Mouse (Mus musculus): ENCODE data around the gene Timm13. TPM values are rescaled to one million over a fixed set of nuclear protein-coding genes. Genes with fewer than 3 reads are reported as not detected.

Gene Timm13
- polyA plus RNA-seq, 1 experiment from 2014 or later, result 393 TPM

DNA sequence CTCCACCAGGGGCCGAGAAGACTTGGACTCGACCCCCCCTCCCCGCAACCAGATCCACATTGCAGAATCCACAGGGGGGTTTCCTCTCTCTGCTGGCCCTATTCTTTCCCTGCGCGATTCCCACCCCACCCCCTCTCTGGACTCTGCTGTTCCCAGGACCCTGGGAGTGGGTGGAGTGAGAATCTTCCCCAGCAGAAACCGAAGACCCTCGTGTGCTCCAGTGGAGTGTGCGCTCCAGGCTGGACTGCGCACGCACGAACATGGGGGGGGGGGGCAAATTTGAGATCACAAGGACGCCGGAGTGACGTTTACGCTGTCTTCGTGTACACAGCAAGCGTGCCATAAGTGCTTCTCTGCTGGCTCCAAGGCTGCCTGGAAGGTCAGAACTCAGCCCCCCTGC lies 34.9 kb upstream of the Timm13 start:
- Histone ChIP-seq H3K27ac (ENCODE audit: low read depth) (0 out of 2 replicates have a peak overlapping the region, but pooled peaks have one; percentile 9), H3K4me2 (ENCODE audit: low read length) (peak overlapping the region; percentile 61), H3K9me3 (ENCODE audit: control insufficient read depth, low read length) (no peaks in the 10 kb centered on the region), H3K9ac (ENCODE audit: low read length) (peak overlapping the region; percentile 39; the same call in 1 of the 2 replicates), H3K4me1 (replicated peaks; ENCODE audit: control insufficient read depth, insufficient read depth, low read length) (peaks cover 86% of the 10 kb centered on the region), H3K36me3 (ENCODE audit: control insufficient read depth, insufficient read depth, low read length) (no peaks in the 10 kb centered on the region), H3K4me3 (ENCODE audit: low read depth, low read length) (peak overlapping the region; percentile 31), H3K27me3 (replicated peaks; ENCODE audit: control insufficient read depth, insufficient read depth, low read length) (peaks cover 35% of the 10 kb centered on the region)
- DNase-seq (ENCODE audit: low spot score) (no peak), ATAC-seq (replicated peaks; ENCODE audit: low FRiP score, low TSS enrichment, low read depth) (no peak)
- WGBS, result 12% methylated on average over 17 of the region's 17 CpGs

DNA sequence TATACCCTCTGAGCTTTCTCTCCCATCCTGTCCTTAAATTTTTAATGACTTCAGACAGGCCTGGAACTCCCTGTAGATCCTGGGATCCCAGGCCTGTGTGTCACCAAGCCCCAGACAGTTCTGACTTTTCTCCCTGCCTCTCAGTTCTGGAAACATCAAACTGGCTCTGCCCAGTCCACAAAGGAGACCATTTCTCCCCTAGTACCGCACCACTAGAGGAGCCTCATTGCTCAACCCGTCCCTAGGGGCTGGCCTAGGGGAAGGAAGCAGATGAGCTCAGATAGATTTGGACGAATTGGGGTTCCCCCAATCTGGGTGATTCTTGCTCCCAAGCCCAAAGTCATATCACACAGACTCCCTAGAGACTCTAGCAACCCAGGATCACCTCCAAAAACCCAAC lies 34.5 kb upstream of the Timm13 start:
- Histone ChIP-seq H3K27ac (ENCODE audit: low read depth) (no peak overlapping the region), H3K9ac (ENCODE audit: low read length) (no peak overlapping the region), H3K27me3 (replicated peaks; ENCODE audit: control insufficient read depth, insufficient read depth, low read length) (peaks cover 39% of the 10 kb centered on the region), H3K36me3 (ENCODE audit: control insufficient read depth, insufficient read depth, low read length) (no peaks in the 10 kb centered on the region), H3K4me1 (replicated peaks; ENCODE audit: control insufficient read depth, insufficient read depth, low read length) (peaks cover 82% of the 10 kb centered on the region), H3K4me3 (ENCODE audit: low read depth, low read length) (no peak overlapping the region), H3K9me3 (ENCODE audit: control insufficient read depth, low read length) (no peaks in the 10 kb centered on the region), H3K4me2 (ENCODE audit: low read length) (0 out of 2 replicates have a peak overlapping the region, but pooled peaks have one; percentile 61)
- DNase-seq (ENCODE audit: low spot score), result no peak
- WGBS, result 30% methylated on average over 3 of the region's 3 CpGs
- no peak for ATAC-seq (replicated peaks; ENCODE audit: low FRiP score, low TSS enrichment, low read depth)

DNA sequence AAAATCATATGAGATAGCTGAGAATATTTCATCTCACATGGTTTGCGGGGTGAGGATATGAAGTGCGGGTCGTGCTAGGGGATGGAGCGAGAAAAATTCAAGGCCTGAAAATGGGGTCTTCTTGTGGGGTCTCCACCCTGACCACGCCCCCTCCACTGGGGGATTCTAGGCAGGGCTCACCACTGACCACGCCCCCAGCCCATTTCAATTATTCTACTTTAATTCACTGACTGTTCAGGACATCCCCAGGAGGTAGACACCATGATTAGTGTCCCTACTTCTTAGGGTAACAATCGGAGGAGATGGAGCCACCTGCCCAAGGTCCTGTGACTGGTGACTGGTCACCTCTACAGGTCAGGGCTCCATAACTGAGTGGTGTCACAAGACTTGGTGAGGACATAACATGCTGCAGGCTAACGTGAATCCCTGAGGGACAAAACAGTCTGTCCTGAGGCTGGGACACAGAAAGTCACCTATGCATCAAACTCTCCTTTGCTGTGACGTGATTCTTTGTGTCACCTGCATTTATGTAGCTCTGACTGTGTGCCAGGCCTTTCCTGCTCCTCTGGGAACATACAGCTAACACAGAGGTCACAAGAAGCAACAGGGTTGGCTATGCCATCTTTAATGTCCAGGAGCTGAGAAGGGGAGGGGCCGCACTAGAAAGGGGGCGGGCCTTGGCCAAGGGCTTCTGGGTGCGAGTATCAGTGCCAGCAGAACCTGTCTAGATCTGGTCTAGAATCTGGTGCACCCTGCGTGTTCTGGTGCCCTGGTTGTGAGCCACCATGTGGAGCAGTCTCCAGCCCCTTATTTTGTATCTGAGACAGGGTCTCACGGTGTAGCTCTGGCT lies 33.6 kb upstream of the Timm13 start:
- 52% methylated on average over 14 of the region's 14 CpGs for WGBS
- Histone ChIP-seq H3K9me3 (ENCODE audit: control insufficient read depth, low read length) (no peaks in the 10 kb centered on the region), H3K4me2 (ENCODE audit: low read length) (no peak overlapping the region), H3K27ac (ENCODE audit: low read depth) (no peak overlapping the region), H3K27me3 (replicated peaks; ENCODE audit: control insufficient read depth, insufficient read depth, low read length) (peaks cover 39% of the 10 kb centered on the region), H3K9ac (ENCODE audit: low read length) (no peak overlapping the region), H3K36me3 (ENCODE audit: control insufficient read depth, insufficient read depth, low read length) (no peaks in the 10 kb centered on the region), H3K4me3 (ENCODE audit: low read depth, low read length) (no peak overlapping the region), H3K4me1 (replicated peaks; ENCODE audit: control insufficient read depth, insufficient read depth, low read length) (peaks cover 76% of the 10 kb centered on the region)
- no peak for ATAC-seq (replicated peaks; ENCODE audit: low FRiP score, low TSS enrichment, low read depth)
- DNase-seq (ENCODE audit: low spot score), result no peak

DNA sequence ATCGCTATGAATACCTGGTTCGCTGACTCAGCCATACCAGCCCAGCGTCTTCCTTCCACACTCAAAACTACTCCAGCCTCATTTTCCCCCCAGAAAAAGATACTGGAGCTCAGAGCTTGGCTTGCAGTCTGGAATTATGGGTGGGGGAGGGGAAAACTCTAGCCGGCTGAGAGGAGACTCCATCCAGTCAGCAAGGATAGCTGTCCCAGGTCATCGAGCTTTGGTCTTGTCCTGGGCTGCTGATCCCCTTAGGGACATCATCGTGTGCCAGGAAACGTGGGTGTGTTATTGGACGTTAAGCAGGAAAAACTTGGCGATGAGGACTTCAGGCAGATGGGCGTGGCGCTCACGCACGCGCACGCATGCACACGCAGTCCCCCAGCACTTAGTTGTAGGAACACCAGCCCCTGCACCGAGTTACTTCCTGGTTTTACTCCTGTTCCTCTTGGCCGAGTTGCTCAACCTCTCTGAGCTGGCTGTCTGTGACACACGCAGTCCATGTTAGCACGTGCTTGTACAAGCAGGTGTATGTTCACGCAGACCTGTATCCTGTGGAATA lies 32.7 kb upstream of the Timm13 start:
- Histone ChIP-seq H3K36me3 (ENCODE audit: control insufficient read depth, insufficient read depth, low read length) (no peaks in the 10 kb centered on the region), H3K4me3 (ENCODE audit: low read depth, low read length) (peak overlapping the region; percentile 12; the same call in 1 of the 2 replicates), H3K9me3 (ENCODE audit: control insufficient read depth, low read length) (no peaks in the 10 kb centered on the region), H3K4me1 (replicated peaks; ENCODE audit: control insufficient read depth, insufficient read depth, low read length) (peaks cover 74% of the 10 kb centered on the region), H3K27me3 (replicated peaks; ENCODE audit: control insufficient read depth, insufficient read depth, low read length) (peaks cover 39% of the 10 kb centered on the region), H3K9ac (ENCODE audit: low read length) (no peak overlapping the region), H3K27ac (ENCODE audit: low read depth) (no peak overlapping the region; the same call in 1 of the 2 replicates), H3K4me2 (ENCODE audit: low read length) (peak overlapping the region; percentile 79)
- peak; percentile 68 for DNase-seq (ENCODE audit: low spot score)
- 4% methylated on average over 21 of the region's 21 CpGs for WGBS
- no peak for ATAC-seq (replicated peaks; ENCODE audit: low FRiP score, low TSS enrichment, low read depth)

DNA sequence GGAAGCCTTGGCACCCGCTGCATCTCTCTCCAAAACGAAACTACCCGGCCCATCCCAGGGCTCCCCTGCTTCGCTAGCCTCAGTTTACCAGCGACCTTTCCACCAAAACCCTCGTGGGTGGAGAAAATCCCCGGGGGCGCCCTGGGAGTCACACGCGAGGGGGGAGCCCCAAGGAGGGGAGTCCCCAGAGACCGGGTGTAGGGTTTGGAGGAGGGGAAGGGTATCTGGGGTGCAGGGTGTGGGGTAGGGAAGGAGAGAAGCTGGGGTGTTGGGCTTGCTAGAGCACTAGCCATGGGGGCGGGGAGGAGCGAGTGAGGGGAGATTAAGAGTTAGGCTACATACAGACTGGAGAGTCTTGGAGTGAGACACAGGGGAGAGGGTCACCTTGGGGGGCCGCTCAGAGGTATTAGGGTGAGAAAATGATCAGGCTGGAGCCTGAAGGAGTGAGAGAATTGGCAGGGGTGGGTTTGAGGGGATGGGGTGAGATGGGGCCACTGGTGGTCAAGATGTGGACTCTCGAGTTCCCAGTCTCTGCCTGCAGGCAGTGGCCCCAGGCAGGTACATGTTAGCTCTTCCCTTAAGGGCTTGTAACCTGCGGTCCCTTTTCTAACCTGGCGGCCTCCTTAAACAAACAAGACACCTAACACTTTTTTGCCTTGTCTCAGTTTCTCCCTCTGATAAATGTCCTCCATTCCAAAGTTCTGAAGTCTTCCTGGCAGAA lies 32.1 kb upstream of the Timm13 start:
- Histone ChIP-seq H3K4me3 (ENCODE audit: low read depth, low read length) (peak overlapping the region; percentile 64), H3K9ac (ENCODE audit: low read length) (0 out of 2 replicates have a peak overlapping the region, but pooled peaks have one; percentile 27), H3K4me1 (replicated peaks; ENCODE audit: control insufficient read depth, insufficient read depth, low read length) (peaks cover 68% of the 10 kb centered on the region), H3K27me3 (replicated peaks; ENCODE audit: control insufficient read depth, insufficient read depth, low read length) (peaks cover 39% of the 10 kb centered on the region), H3K27ac (ENCODE audit: low read depth) (no peak overlapping the region), H3K9me3 (ENCODE audit: control insufficient read depth, low read length) (no peaks in the 10 kb centered on the region), H3K4me2 (ENCODE audit: low read length) (peak overlapping the region; percentile 79), H3K36me3 (ENCODE audit: control insufficient read depth, insufficient read depth, low read length) (no peaks in the 10 kb centered on the region)
- ATAC-seq (replicated peaks; ENCODE audit: low FRiP score, low TSS enrichment, low read depth), result no peak
- no peak for DNase-seq (ENCODE audit: low spot score)
- 3% methylated on average over 17 of the region's 17 CpGs for WGBS

DNA sequence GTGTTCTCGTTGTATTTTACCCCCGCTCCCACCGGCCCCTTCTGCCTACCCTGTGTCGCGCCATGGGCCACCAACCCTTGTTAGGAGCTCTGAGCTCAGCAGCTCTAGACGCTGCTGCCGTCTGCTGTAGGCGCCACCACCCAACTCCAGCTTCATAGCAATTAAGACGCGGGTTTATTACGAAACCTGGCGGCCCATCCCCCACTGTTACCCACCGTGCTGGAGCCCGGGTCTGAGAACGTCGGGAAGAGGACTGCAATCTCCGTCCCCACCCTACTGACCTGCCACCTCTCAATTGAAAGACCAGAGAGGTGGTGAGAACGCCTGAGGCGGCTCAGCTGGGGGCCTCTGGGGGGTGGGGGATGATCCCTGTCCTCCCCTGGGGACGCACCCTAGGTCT lies 31.4 kb upstream of the Timm13 start:
- H3K9ac ChIP-seq (ENCODE audit: low read length), result 0 out of 2 replicates have a peak overlapping the region, but pooled peaks have one; percentile 27
- peaks cover 62% of the 10 kb centered on the region for H3K4me1 ChIP-seq (replicated peaks; ENCODE audit: control insufficient read depth, insufficient read depth, low read length)
- H3K9me3 ChIP-seq (ENCODE audit: control insufficient read depth, low read length), result no peaks in the 10 kb centered on the region
- H3K27ac ChIP-seq (ENCODE audit: low read depth), result no peak overlapping the region
- ATAC-seq (replicated peaks; ENCODE audit: low FRiP score, low TSS enrichment, low read depth) (no peak), DNase-seq (ENCODE audit: low spot score) (peak; percentile 75)
- H3K4me3 ChIP-seq (ENCODE audit: low read depth, low read length), result peak overlapping the region; percentile 64
- H3K4me2 ChIP-seq (ENCODE audit: low read length), result peak overlapping the region; percentile 79
- WGBS, result 2% methylated on average over 20 of the region's 20 CpGs
- no peaks in the 10 kb centered on the region for H3K36me3 ChIP-seq (ENCODE audit: control insufficient read depth, insufficient read depth, low read length)
- H3K27me3 ChIP-seq (replicated peaks; ENCODE audit: control insufficient read depth, insufficient read depth, low read length), result peaks cover 39% of the 10 kb centered on the region

DNA sequence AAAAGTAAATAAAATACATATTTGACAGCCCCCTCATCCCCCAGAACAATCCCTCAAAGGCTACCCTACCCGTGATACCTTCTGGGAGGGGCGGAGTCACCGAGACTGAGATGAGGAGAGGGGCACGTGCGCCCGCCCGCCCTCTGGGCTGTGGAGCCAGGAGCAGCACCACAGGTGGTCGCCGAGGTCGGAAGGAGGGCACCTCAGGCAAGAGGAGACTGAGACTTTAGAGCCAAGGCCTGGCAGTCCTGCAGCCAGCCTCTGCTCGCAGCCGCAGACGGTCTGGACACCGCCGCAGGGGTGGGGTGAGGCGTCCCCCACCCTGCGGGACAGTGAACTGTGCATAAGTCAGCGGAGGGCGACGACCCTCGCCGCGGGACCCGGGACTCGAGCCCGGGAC lies 30.9 kb upstream of the Timm13 start:
- DNase-seq (ENCODE audit: low spot score) (no peak), ATAC-seq (replicated peaks; ENCODE audit: low FRiP score, low TSS enrichment, low read depth) (no peak)
- Histone ChIP-seq H3K9me3 (ENCODE audit: control insufficient read depth, low read length) (no peaks in the 10 kb centered on the region), H3K4me2 (ENCODE audit: low read length) (peak overlapping the region; percentile 79), H3K36me3 (ENCODE audit: control insufficient read depth, insufficient read depth, low read length) (no peaks in the 10 kb centered on the region), H3K9ac (ENCODE audit: low read length) (no peak overlapping the region), H3K27ac (ENCODE audit: low read depth) (no peak overlapping the region), H3K27me3 (replicated peaks; ENCODE audit: control insufficient read depth, insufficient read depth, low read length) (peaks cover 39% of the 10 kb centered on the region), H3K4me3 (ENCODE audit: low read depth, low read length) (peak overlapping the region; percentile 64), H3K4me1 (replicated peaks; ENCODE audit: control insufficient read depth, insufficient read depth, low read length) (peaks cover 57% of the 10 kb centered on the region)
- 6% methylated on average over 26 of the region's 26 CpGs for WGBS

DNA sequence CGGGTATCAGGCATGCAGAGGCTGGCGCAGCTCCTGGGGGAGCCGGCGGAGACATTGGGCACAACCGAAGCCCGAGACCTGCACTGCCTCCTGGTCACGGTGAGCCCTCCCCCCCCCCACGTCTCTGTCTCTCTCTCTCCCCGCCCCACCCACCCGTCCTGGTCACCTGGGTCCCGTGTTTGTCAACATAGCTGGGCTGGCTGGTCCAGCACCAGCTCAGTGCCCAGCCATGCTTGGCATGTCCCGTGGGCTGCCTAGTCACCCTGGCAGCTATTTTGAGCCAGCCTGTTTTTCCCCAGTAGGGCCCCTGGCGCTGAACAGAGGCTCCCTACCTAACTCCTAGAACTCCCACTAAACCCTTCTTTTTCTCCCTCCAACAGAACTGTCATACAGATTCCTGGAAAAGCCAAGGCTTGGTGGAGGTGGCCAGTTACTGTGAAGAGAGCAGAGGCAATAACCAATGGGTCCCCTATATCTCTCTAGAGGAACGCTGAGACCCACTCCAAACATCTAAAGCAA lies 30.4 kb upstream of the Timm13 start:
- Histone ChIP-seq H3K9ac (ENCODE audit: low read length) (peak overlapping the region; percentile 65), H3K4me3 (ENCODE audit: low read depth, low read length) (peak overlapping the region; percentile 64), H3K36me3 (ENCODE audit: control insufficient read depth, insufficient read depth, low read length) (no peaks in the 10 kb centered on the region), H3K4me1 (replicated peaks; ENCODE audit: control insufficient read depth, insufficient read depth, low read length) (peaks cover 52% of the 10 kb centered on the region), H3K27ac (ENCODE audit: low read depth) (no peak overlapping the region), H3K27me3 (replicated peaks; ENCODE audit: control insufficient read depth, insufficient read depth, low read length) (peaks cover 39% of the 10 kb centered on the region), H3K4me2 (ENCODE audit: low read length) (peak overlapping the region; percentile 79), H3K9me3 (ENCODE audit: control insufficient read depth, low read length) (no peaks in the 10 kb centered on the region)
- 12% methylated on average over 14 of the region's 14 CpGs for WGBS
- no peak for ATAC-seq (replicated peaks; ENCODE audit: low FRiP score, low TSS enrichment, low read depth)
- DNase-seq (ENCODE audit: low spot score), result no peak

Measured in intestine, embryonic 14.5 days (tissue).